8 mouse cellular contexts compared by ENCODE assay signal in the genomic region with DNA sequence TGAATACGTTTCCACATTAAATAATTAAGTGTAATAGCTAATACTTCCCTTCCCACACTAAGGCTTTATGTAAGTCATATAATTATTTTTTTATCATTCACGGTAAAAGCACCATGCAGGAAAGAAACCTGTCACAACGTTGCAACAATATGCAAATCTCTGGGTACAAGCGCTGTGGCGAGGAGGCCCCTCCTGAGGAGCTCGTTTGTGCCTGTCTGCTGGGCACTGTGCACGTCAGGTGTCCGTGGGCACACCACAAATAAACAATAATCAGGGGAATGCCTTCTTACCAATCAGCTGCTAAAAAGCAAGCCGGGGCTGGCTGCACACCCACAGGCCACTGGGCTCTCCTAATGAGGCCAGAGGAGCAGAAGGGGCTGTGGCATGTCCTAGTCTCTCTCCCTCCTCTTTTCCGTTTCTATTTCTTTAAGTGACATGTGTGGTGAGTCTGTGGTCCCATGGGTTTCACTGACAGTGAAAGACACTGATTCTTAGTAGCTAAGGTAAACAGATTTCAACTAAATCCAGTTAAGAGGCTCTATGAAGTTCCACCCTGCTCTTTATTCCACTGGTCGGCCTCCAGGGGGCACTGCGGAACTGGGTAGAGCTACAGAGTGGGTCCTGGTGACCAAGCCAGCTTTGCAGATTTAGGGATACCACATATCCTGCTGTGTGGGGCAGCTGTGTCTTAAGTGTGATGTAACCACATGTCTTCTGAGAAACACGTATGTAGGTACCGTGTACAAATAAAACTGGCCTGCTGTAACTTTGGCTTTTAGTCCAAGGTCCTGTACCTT.
A peak's percentile ranks its signal among the peaks of the same experiment; 100 is the strongest.
DNase-seq lines count a peak whose midpoint lies in the region; ATAC-seq and TF ChIP-seq lines count a peak whose summit lies in the region.

No protein-coding gene starts in this region.

- intact Hi-C loops in heart, adult 2 months (cut with DNase I), result loop anchor here (2.0 kb wide), 1 partner anchor 460 kb away; no protein-coding TSS in a partner anchor

- H3K9me3 ChIP-seq in lung, embryonic 15.5 days, result no peaks in the 10 kb centered on the region

- no peaks in the 10 kb centered on the region for H3K79me2 ChIP-seq in C2C12 (ENCODE audit: control insufficient read depth, insufficient read depth)
- no peaks in the 10 kb centered on the region for H3K79me2 ChIP-seq in heart, adult 2 months (replicated peaks; ENCODE audit: control insufficient read depth, insufficient read depth, low read length)

- H3K27me3 ChIP-seq in C2C12 (ENCODE audit: control insufficient read depth, insufficient read depth, insufficient read length), result peaks cover 29% of the 10 kb centered on the region
- no peaks in the 10 kb centered on the region for H3K27me3 ChIP-seq in heart, adult 2 months (ENCODE audit: control insufficient read depth, insufficient read depth, low read length)
- H3K27me3 ChIP-seq in lung, embryonic 15.5 days, result no peaks in the 10 kb centered on the region

- H3K4me1 ChIP-seq in heart, adult 2 months (ENCODE audit: control insufficient read depth, insufficient read depth, low read length), result no peaks in the 10 kb centered on the region
- no peaks in the 10 kb centered on the region for H3K4me1 ChIP-seq in lung, embryonic 15.5 days

- peak; percentile 35 for TF ChIP-seq CTCF in C2C12 (IDR thresholded peaks at IDR 0.05; ENCODE audit: control insufficient read depth, insufficient read depth, insufficient read length)
- TF ChIP-seq CTCF in heart, adult 2 months (IDR thresholded peaks at IDR 0.05), result peak; percentile 80

- no peak overlapping the region for H3ac ChIP-seq in C2C12 (ENCODE audit: control insufficient read depth, insufficient read length, low read depth)

- no peak overlapping the region for H3K9ac ChIP-seq in heart, adult 2 months (ENCODE audit: low read depth, low read length)
- H3K9ac ChIP-seq in lung, embryonic 15.5 days, result no peak overlapping the region

- no peak overlapping the region for H3K4me2 ChIP-seq in lung, embryonic 15.5 days

- ATAC-seq in lung, embryonic 15.5 days (ENCODE audit: borderline replicate concordance, extremely low read depth, low FRiP score, low TSS enrichment), result peak; percentile 69; the same call in 1 of the 2 replicates

- WGBS in heart, adult 2 months, result 56% methylated on average over 14 of the region's 14 CpGs
- WGBS in lung, embryonic 15.5 days, result 56% methylated on average over 14 of the region's 14 CpGs

- peak; percentile 88 for DNase-seq in adrenal gland, postnatal 10 days
- DNase-seq in embryo, embryonic 10.5 days (ENCODE audit: low spot score), result peak; percentile 85
- peak; percentile 43 to 71 for DNase-seq in heart, adult 2 months
- peak; percentile 42 to 87 for DNase-seq in kidney, postnatal 36 days
- DNase-seq in ovary, postnatal 36 days (ENCODE audit: low spot score), result peak; percentile 79
- DNase-seq in thymus, postnatal 4 days, result peak; percentile 84

- H3K36me3 ChIP-seq in C2C12 (ENCODE audit: control insufficient read depth, insufficient read depth), result no peaks in the 10 kb centered on the region
- no peaks in the 10 kb centered on the region for H3K36me3 ChIP-seq in heart, adult 2 months (ENCODE audit: control insufficient read depth, insufficient read depth, low read length)
- peaks cover under 1% of the 10 kb centered on the region; the same call in 1 of the 2 replicates for H3K36me3 ChIP-seq in lung, embryonic 15.5 days

- no peak overlapping the region for H3K4me3 ChIP-seq in C2C12 (ENCODE audit: insufficient read depth, poor library complexity, severe bottlenecking)
- no peak overlapping the region for H3K4me3 ChIP-seq in heart, adult 2 months
- no peak overlapping the region for H3K4me3 ChIP-seq in lung, embryonic 15.5 days

- H3K27ac ChIP-seq in heart, adult 2 months, result no peak overlapping the region
- no peak overlapping the region for H3K27ac ChIP-seq in lung, embryonic 15.5 days

- TF ChIP-seq POLR2A in heart, adult 2 months (IDR thresholded peaks at IDR 0.05; ENCODE audit: insufficient read depth, low read depth, low read length), result no peak

- no peaks in the 10 kb centered on the region for H3K79me3 ChIP-seq in C2C12 (ENCODE audit: low read depth)

- TF ChIP-seq EP300 in heart, adult 2 months (IDR thresholded peaks at IDR 0.05; ENCODE audit: insufficient read depth, low read depth, low read length), result no peak

TF ChIP-seq in C2C12, 6 proteins besides CTCF, POLR2A, EP300 and RAD21:
- TF ChIP-seq MYOG (IDR thresholded peaks at IDR 0.05; ENCODE audit: control insufficient read depth, extremely low read depth, insufficient read length) (no peak), MAX (IDR thresholded peaks at IDR 0.05) (no peak)
